Mouse (Mus musculus): ENCODE data around the gene Sfxn3. TPM values are rescaled to one million over a fixed set of nuclear protein-coding genes. Genes with fewer than 3 reads are reported as not detected.

The Sfxn3 gene
- polyA plus RNA-seq, 1 experiment from 2014 or later = 27.4 TPM

DNA sequence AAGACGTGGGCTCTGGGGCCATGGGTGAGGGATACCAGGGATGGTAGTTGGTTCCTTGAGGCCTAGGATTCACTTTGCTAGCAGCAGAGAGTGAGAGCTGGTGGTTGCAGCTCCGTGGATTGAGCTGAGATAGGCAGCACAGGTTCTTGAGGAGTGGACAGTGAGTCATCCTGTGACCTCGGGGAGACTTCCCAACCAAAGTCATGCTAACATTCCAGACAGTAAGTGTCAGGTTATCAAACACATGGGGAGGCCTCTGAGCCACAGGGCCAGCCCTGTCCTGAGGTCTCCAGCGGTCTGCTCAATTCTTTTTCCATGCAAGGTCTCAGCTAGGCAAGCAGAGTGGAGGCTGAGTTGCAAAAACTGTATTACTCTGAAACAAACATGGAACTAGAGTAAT, 36.7 kb upstream of the Sfxn3 start:
- ATAC-seq (ENCODE audit: low FRiP score, low TSS enrichment) = no peak
- Histone ChIP-seq H3K9me3 (ENCODE audit: low read length) (no peaks in the 10 kb centered on the region), H3K4me1 (ENCODE audit: insufficient read depth, low read length) (peaks cover 39% of the 10 kb centered on the region), H3K4me2 (replicated peaks; ENCODE audit: low read depth, low read length) (no peak overlapping the region), H3K36me3 (ENCODE audit: insufficient read depth, low read length) (peaks cover 24% of the 10 kb centered on the region), H3K27ac (ENCODE audit: low read length) (no peak overlapping the region), H3K9ac (replicated peaks; ENCODE audit: low read length) (no peak overlapping the region), H3K27me3 (ENCODE audit: insufficient read depth, low read length) (no peaks in the 10 kb centered on the region), H3K4me3 (ENCODE audit: low read length) (no peak overlapping the region)
- WGBS = 92% methylated on average over 4 of the region's 4 CpGs

DNA sequence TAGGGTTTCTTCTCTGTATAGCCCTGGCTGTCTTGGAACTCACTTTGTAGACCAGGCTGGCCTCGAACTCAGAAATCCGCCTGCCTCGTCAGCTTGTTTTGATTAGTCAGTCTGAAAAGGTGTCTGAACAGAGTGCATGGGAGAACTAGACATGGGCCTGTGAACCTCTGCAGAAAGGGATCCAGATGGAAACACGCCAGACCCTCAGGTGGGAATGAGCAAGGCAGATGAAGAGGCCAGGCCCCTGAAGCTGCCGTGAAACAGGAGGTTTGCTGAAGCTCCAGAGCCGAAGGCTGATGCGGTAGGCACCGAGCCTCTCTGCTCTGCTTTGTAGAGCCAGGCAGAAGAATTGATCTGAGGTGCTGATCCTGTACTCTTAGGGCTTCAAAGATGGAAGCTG, 35.1 kb upstream of the Sfxn3 start:
- Histone ChIP-seq H3K9ac (replicated peaks; ENCODE audit: low read length) (no peak overlapping the region), H3K4me2 (replicated peaks; ENCODE audit: low read depth, low read length) (no peak overlapping the region), H3K4me1 (ENCODE audit: insufficient read depth, low read length) (peaks cover 43% of the 10 kb centered on the region), H3K9me3 (ENCODE audit: low read length) (no peaks in the 10 kb centered on the region), H3K27me3 (ENCODE audit: insufficient read depth, low read length) (no peaks in the 10 kb centered on the region), H3K27ac (ENCODE audit: low read length) (no peak overlapping the region), H3K4me3 (ENCODE audit: low read length) (no peak overlapping the region), H3K36me3 (ENCODE audit: insufficient read depth, low read length) (peaks cover 24% of the 10 kb centered on the region)
- WGBS = 84% methylated on average over 8 of the region's 8 CpGs
- no peak for ATAC-seq (ENCODE audit: low FRiP score, low TSS enrichment)

DNA sequence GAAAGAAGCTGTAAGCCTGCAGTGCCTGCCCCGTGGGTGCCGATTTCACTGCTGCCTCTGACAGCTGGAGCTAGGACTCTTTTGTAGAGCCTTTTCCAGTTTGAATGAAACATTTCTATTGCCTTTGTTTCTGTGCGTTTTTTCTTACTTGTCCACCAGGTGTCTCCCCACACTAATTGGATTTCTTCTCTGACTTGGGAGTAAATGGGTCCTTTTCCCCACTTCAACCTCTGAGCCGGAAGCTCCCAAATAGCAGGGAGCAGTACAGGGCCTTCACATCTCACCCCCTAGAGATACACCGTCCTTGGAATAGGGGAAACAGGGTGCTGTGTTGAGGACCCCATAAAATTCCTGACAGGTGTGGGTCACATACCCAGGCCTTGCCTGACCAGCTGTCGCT, 34.7 kb upstream of the Sfxn3 start:
- WGBS = 36% methylated on average over 6 of the region's 6 CpGs
- peaks cover 24% of the 10 kb centered on the region for H3K36me3 ChIP-seq (ENCODE audit: insufficient read depth, low read length)
- H3K9ac ChIP-seq (replicated peaks; ENCODE audit: low read length) = no peak overlapping the region
- H3K4me2 ChIP-seq (replicated peaks; ENCODE audit: low read depth, low read length) = no peak overlapping the region
- ATAC-seq (ENCODE audit: low FRiP score, low TSS enrichment) = no peak
- H3K4me3 ChIP-seq (ENCODE audit: low read length) = no peak overlapping the region
- H3K4me1 ChIP-seq (ENCODE audit: insufficient read depth, low read length) = peaks cover 39% of the 10 kb centered on the region
- H3K27me3 ChIP-seq (ENCODE audit: insufficient read depth, low read length) = no peaks in the 10 kb centered on the region
- H3K9me3 ChIP-seq (ENCODE audit: low read length) = no peaks in the 10 kb centered on the region
- H3K27ac ChIP-seq (ENCODE audit: low read length) = 0 out of 2 replicates have a peak overlapping the region, but pooled peaks have one; percentile 98

DNA sequence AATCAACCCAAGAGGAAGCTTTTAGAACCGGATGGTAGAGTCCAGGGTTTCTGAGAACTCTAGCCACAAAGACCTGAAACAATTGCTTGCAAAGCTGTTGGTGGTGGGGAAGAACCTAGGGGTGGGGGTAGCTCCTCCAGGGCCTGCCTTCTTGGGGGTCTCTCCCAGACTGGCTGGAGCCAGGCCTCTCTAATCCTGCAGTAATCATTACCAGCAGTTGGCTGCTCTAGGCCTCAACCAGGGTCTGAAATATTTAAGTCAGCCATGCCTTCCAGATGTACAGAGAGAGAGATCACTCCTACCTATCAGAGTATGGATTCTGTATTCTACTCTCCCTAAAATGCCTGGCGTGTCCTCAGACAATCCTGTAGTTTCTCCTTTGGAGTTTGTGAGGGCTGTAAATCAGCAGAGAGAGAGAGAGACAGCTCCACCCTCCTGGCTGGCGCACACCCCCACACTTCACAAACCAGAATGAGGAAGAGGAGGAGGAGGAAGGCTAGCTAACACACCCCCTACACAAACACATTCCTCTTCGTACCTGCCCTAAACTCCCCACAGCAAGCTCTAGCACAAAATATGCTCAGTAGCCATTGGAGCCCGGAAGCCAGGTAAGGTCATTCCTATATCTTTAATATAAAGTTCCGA, 33.6 kb upstream of the Sfxn3 start:
- Histone ChIP-seq H3K4me2 (replicated peaks; ENCODE audit: low read depth, low read length) (no peak overlapping the region; the same call in 1 of the 2 replicates), H3K36me3 (ENCODE audit: insufficient read depth, low read length) (peaks cover 24% of the 10 kb centered on the region), H3K9ac (replicated peaks; ENCODE audit: low read length) (peak overlapping the region; percentile 97; the same call in 1 of the 2 replicates), H3K4me3 (ENCODE audit: low read length) (peak overlapping the region; percentile 87; the same call in 1 of the 2 replicates), H3K9me3 (ENCODE audit: low read length) (no peaks in the 10 kb centered on the region), H3K27ac (ENCODE audit: low read length) (peak overlapping the region; percentile 98), H3K27me3 (ENCODE audit: insufficient read depth, low read length) (no peaks in the 10 kb centered on the region), H3K4me1 (ENCODE audit: insufficient read depth, low read length) (peaks cover 39% of the 10 kb centered on the region)
- no peak for ATAC-seq (ENCODE audit: low FRiP score, low TSS enrichment)
- WGBS = 37% methylated on average over 6 of the region's 6 CpGs

DNA sequence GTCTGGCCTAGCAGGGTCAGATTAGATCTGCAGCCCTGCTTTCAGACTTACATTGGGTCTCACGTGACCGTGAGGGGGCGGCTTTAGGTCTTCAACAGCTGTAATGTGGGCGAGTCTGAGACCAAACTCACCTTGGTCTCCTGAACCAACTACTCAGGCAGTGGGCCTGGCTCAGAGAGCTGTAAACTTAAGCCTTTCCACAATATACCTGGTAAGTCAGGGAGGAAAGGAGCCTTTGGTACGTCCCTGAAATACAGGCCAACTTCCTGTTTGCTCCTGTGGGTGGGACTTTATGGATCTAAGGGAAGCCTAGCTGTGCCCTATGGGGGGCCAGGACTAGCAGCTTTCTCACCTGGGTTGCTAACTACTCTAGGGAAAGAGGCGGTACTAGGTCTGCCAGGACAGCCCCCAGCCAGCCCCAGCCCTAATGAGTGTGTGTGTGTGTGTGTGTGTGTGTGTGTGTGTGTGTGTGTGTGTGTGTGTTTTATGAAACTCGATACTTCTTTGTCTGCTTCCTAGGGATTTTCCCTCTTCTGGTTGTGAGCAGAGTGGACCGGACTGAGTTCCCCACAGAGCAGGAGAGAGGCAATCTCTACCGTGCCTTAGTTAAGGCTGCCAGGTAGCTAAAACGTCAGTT, 32.9 kb upstream of the Sfxn3 start, which contains the start of gene Lzts2:
Gene Lzts2 (plus strand): TSS at position 80 of the 637 bp plus-strand sequence.
- Histone ChIP-seq H3K27me3 (ENCODE audit: insufficient read depth, low read length) (no peaks in the 10 kb centered on the region), H3K4me1 (ENCODE audit: insufficient read depth, low read length) (peaks cover 43% of the 10 kb centered on the region), H3K4me3 (ENCODE audit: low read length) (peak within 1 kb of the TSS; percentile 87), H3K9me3 (ENCODE audit: low read length) (no peaks in the 10 kb centered on the region), H3K36me3 (ENCODE audit: insufficient read depth, low read length) (peaks cover 24% of the 10 kb centered on the region), H3K27ac (ENCODE audit: low read length) (peak within 1 kb of the TSS; percentile 98), H3K9ac (replicated peaks; ENCODE audit: low read length) (peak within 1 kb of the TSS; percentile 97), H3K4me2 (replicated peaks; ENCODE audit: low read depth, low read length) (peak within 1 kb of the TSS; percentile 95)
- WGBS = 6% methylated on average over 10 of the region's 10 CpGs
- ATAC-seq (ENCODE audit: low FRiP score, low TSS enrichment) = peak; percentile 5; the same call in 1 of the 2 replicates

DNA sequence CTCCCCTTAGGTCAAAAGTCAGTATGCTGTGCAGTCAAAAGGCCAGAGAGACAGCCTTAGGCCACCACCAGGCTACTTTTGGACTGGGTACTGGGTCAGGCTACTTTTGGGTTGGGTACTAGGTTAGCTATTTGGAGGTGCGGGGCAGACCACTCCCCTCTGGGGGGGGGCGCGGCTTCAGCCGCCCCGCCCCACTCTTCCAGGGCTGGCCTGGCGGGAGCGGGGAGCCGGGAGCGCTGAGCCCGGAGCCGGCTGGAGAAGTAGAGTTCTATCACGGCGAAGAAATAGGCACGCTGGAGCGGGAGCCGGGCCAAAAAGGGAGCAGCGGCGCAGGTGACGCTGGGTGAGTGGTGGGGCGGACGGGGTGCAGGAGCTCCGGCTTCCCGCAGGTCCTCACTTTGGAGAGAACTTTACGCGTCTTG, 32.3 kb upstream of the Sfxn3 start:
- Histone ChIP-seq H3K9ac (replicated peaks; ENCODE audit: low read length) (peak overlapping the region; percentile 97), H3K4me1 (ENCODE audit: insufficient read depth, low read length) (peaks cover 47% of the 10 kb centered on the region), H3K4me2 (replicated peaks; ENCODE audit: low read depth, low read length) (peak overlapping the region; percentile 95), H3K36me3 (ENCODE audit: insufficient read depth, low read length) (peaks cover 20% of the 10 kb centered on the region), H3K27ac (ENCODE audit: low read length) (peak overlapping the region; percentile 98), H3K4me3 (ENCODE audit: low read length) (peak overlapping the region; percentile 87), H3K9me3 (ENCODE audit: low read length) (no peaks in the 10 kb centered on the region), H3K27me3 (ENCODE audit: insufficient read depth, low read length) (no peaks in the 10 kb centered on the region)
- under 1% methylated on average over 25 of the region's 25 CpGs for WGBS
- peak; percentile 14; the same call in 1 of the 2 replicates for ATAC-seq (ENCODE audit: low FRiP score, low TSS enrichment)

- peak overlapping the region; percentile 95 for H3K4me2 ChIP-seq (replicated peaks; ENCODE audit: low read depth, low read length)
- H3K9ac ChIP-seq (replicated peaks; ENCODE audit: low read length) = peak overlapping the region; percentile 97
- ATAC-seq (ENCODE audit: low FRiP score, low TSS enrichment) = peak; percentile 12
- H3K27ac ChIP-seq (ENCODE audit: low read length) = peak overlapping the region; percentile 98
- H3K27me3 ChIP-seq (ENCODE audit: insufficient read depth, low read length) = no peaks in the 10 kb centered on the region
- peak overlapping the region; percentile 87 for H3K4me3 ChIP-seq (ENCODE audit: low read length)
- H3K9me3 ChIP-seq (ENCODE audit: low read length) = no peaks in the 10 kb centered on the region
- peaks cover 13% of the 10 kb centered on the region for H3K36me3 ChIP-seq (ENCODE audit: insufficient read depth, low read length)
- peaks cover 54% of the 10 kb centered on the region for H3K4me1 ChIP-seq (ENCODE audit: insufficient read depth, low read length)
- WGBS = 0% methylated on average over 34 of the region's 34 CpGs
These were observed 31.6 kb upstream of the Sfxn3 start for GRCm38 (mm10) chr19:45015518-45016281.

DNA sequence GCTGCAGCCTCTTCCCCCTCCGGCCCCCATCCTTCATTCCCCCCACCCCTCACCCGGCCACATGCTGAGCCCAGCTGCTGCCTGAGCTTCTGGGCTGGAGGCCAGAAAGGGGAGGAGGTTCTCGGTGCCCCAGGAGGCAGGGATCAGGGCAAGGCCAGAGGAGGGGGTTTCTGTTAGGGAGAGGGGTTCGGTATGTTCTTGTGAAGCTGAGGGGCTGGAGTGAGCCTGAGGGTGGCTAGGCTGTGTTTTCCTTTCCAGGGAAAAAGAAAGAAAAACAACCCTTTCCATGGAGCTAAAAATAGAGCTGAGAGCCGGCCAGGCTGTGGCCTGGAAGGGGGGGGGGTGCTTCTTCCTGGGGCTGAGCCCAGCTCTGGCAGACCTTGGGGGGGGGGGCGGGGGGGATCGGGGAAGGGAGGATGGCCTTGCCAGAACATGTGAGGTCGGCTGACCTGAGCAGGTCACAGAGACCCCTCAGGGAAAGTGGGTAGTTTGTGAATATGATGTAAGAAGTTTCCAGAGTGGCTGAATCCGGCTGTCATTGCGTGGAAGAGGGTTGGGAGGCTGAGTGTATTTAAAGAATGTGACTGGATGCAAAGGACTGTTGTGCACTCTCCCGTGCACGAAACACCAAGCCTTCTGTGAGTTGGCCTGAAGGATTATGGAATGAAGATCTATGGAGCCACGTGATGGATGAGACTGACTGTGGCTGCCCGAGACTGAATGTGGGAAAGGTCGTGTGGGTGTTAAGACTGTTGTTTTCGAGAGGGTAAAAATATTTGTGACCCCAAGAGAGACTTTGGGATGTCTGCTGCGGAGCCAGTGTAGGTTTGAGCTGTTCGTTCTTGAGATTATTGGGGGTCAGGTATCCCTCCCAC, 30.7 kb upstream of the Sfxn3 start:
- Histone ChIP-seq H3K27ac (ENCODE audit: low read length) (peak overlapping the region; percentile 98), H3K4me1 (ENCODE audit: insufficient read depth, low read length) (peaks cover 63% of the 10 kb centered on the region), H3K36me3 (ENCODE audit: insufficient read depth, low read length) (peaks cover 8% of the 10 kb centered on the region), H3K4me2 (replicated peaks; ENCODE audit: low read depth, low read length) (peak overlapping the region; percentile 95), H3K9me3 (ENCODE audit: low read length) (no peaks in the 10 kb centered on the region), H3K27me3 (ENCODE audit: insufficient read depth, low read length) (no peaks in the 10 kb centered on the region), H3K4me3 (ENCODE audit: low read length) (peak overlapping the region; percentile 87), H3K9ac (replicated peaks; ENCODE audit: low read length) (peak overlapping the region; percentile 97)
- ATAC-seq (ENCODE audit: low FRiP score, low TSS enrichment) = peak; percentile 40
- WGBS = under 1% methylated on average over 16 of the region's 18 CpGs

GRCm38 (mm10) chr19:45017216-45017771, 30.0 kb upstream of the Sfxn3 start:
- H3K4me2 ChIP-seq (replicated peaks; ENCODE audit: low read depth, low read length) = peak overlapping the region; percentile 95
- peaks cover 68% of the 10 kb centered on the region for H3K4me1 ChIP-seq (ENCODE audit: insufficient read depth, low read length)
- WGBS = under 1% methylated on average over 24 of the region's 27 CpGs
- no peaks in the 10 kb centered on the region for H3K9me3 ChIP-seq (ENCODE audit: low read length)
- H3K27ac ChIP-seq (ENCODE audit: low read length) = peak overlapping the region; percentile 98
- peak overlapping the region; percentile 87 for H3K4me3 ChIP-seq (ENCODE audit: low read length)
- ATAC-seq (ENCODE audit: low FRiP score, low TSS enrichment) = peak; percentile 66
- H3K27me3 ChIP-seq (ENCODE audit: insufficient read depth, low read length) = no peaks in the 10 kb centered on the region
- peaks cover 9% of the 10 kb centered on the region for H3K36me3 ChIP-seq (ENCODE audit: insufficient read depth, low read length)
- H3K9ac ChIP-seq (replicated peaks; ENCODE audit: low read length) = peak overlapping the region; percentile 97
